Mouse (Mus musculus) bone marrow macrophage, adult 2 months (primary cell): ENCODE results near the gene Vipr1.

Source experiments
- CTCF ChIP-seq: IDR thresholded peaks from 2 replicates; pipeline ENCODE4 v1.5.1; 2012; ENCODE audit warnings: low read depth, mild to moderate bottlenecking, low read length, moderate library complexity
- POLR2A ChIP-seq: IDR thresholded peaks from 2 replicates; pipeline ENCODE4 v1.6.1; 2012; ENCODE audit warnings: mild to moderate bottlenecking, low read depth, low read length, borderline replicate concordance

DNA sequence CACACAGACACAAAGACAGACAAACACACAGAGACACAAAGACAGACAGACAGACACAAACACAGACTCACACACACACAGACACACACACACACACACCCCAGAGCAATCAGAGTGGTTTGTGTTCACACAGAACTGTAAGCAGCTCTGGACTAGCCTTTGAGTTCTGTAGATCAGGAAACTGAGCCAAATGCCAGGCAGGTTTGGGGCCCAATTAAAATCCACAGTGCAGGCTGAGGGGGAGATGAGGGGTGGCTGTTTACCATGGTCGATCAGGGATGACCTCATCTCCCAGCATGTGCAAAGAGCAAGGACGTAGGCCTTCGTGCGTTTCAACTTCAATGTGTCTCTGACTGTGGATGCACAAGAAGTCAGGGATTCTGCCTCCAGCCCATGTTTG lies 47.7 kb upstream of the Vipr1 start:
- TF ChIP-seq CTCF (no peak), POLR2A (no peak)
